Mouse (Mus musculus): ENCODE measurements around the gene Srrm4. TPM values are rescaled to one million over a fixed set of nuclear protein-coding genes. Genes with fewer than 3 reads are reported as not detected.

Gene Srrm4
- 24.8 and 32.0 TPM in 2 replicates for polyA plus RNA-seq (2014; fragmentation: Nextera tagmentation; extraction: Ambion mirVana)

GRCm38 (mm10) chr5:116591346-116592048 is at the start of gene Srrm4:
TSS of gene Srrm4 (minus strand) at chr5:116591817.
- ATAC-seq (ENCODE audit: low FRiP score) (peak; percentile 91), DNase-seq (ENCODE audit: low spot score) (peak; percentile 90)
- Histone ChIP-seq H3K4me3 (ENCODE audit: low read depth, low read length) (peak within 1 kb of the TSS; percentile 59), H3K36me3 (ENCODE audit: control insufficient read depth, insufficient read depth, low read length) (no peaks in the 10 kb centered on the region), H3K4me2 (replicated peaks; ENCODE audit: low read depth, low read length) (peak within 1 kb of the TSS; percentile 57), H3K4me1 (replicated peaks; ENCODE audit: control insufficient read depth, insufficient read depth, low read length) (peaks cover 2% of the 10 kb centered on the region; the same call in 1 of the 2 replicates), H3K27ac (ENCODE audit: low read depth, low read length) (peak within 1 kb of the TSS; percentile 92), H3K9ac (ENCODE audit: low read depth, low read length) (peak within 1 kb of the TSS; percentile 82), H3K27me3 (ENCODE audit: control insufficient read depth, insufficient read depth, low read length) (no peaks in the 10 kb centered on the region), H3K9me3 (ENCODE audit: control insufficient read depth, low read length) (no peaks in the 10 kb centered on the region)
- WGBS = 2% methylated on average over 50 of the region's 53 CpGs

GRCm38 (mm10) chr5:116592801-116593430 is 1.3 kb upstream of the Srrm4 start:
- no peaks in the 10 kb centered on the region for H3K36me3 ChIP-seq (ENCODE audit: control insufficient read depth, insufficient read depth, low read length)
- peak overlapping the region; percentile 57 for H3K4me2 ChIP-seq (replicated peaks; ENCODE audit: low read depth, low read length)
- ATAC-seq (ENCODE audit: low FRiP score) (peak; percentile 58), DNase-seq (ENCODE audit: low spot score) (peak; percentile 86)
- no peaks in the 10 kb centered on the region for H3K4me1 ChIP-seq (replicated peaks; ENCODE audit: control insufficient read depth, insufficient read depth, low read length)
- H3K9ac ChIP-seq (ENCODE audit: low read depth, low read length) = peak overlapping the region; percentile 21; the same call in 1 of the 2 replicates
- H3K4me3 ChIP-seq (ENCODE audit: low read depth, low read length) = peak overlapping the region; percentile 59
- H3K27me3 ChIP-seq (ENCODE audit: control insufficient read depth, insufficient read depth, low read length) = no peaks in the 10 kb centered on the region
- H3K27ac ChIP-seq (ENCODE audit: low read depth, low read length) = peak overlapping the region; percentile 92
- under 1% methylated on average over 12 of the region's 12 CpGs for WGBS
- no peaks in the 10 kb centered on the region for H3K9me3 ChIP-seq (ENCODE audit: control insufficient read depth, low read length)

- H3K9ac ChIP-seq (ENCODE audit: low read depth, low read length) = peak overlapping the region; percentile 82
- H3K4me2 ChIP-seq (replicated peaks; ENCODE audit: low read depth, low read length) = peak overlapping the region; percentile 57
- ATAC-seq (ENCODE audit: low FRiP score) = peak; percentile 70
Measured at GRCm38 (mm10) chr5:116592049-116592800, 608 bp upstream of the Srrm4 start.

GRCm38 (mm10) chr5:116590698-116591097 is 919 bp downstream of the Srrm4 start:
- 3% methylated on average over 10 of the region's 10 CpGs for WGBS
- H3K27ac ChIP-seq (ENCODE audit: low read depth, low read length) = peak overlapping the region; percentile 92
- H3K36me3 ChIP-seq (ENCODE audit: control insufficient read depth, insufficient read depth, low read length) = no peaks in the 10 kb centered on the region
- DNase-seq (ENCODE audit: low spot score) = no peak
- peaks cover 2% of the 10 kb centered on the region; the same call in 1 of the 2 replicates for H3K4me1 ChIP-seq (replicated peaks; ENCODE audit: control insufficient read depth, insufficient read depth, low read length)
- ATAC-seq (ENCODE audit: low FRiP score) = no peak
- peak overlapping the region; percentile 82 for H3K9ac ChIP-seq (ENCODE audit: low read depth, low read length)
- no peaks in the 10 kb centered on the region for H3K9me3 ChIP-seq (ENCODE audit: control insufficient read depth, low read length)
- peak overlapping the region; percentile 57 for H3K4me2 ChIP-seq (replicated peaks; ENCODE audit: low read depth, low read length)
- no peaks in the 10 kb centered on the region for H3K27me3 ChIP-seq (ENCODE audit: control insufficient read depth, insufficient read depth, low read length)
- peak overlapping the region; percentile 59 for H3K4me3 ChIP-seq (ENCODE audit: low read depth, low read length)

More at GRCm38 (mm10) chr5:116592049-116592800, 608 bp upstream of the Srrm4 start:
- Histone ChIP-seq H3K9me3 (ENCODE audit: control insufficient read depth, low read length) (no peaks in the 10 kb centered on the region), H3K4me1 (replicated peaks; ENCODE audit: control insufficient read depth, insufficient read depth, low read length) (peaks cover 2% of the 10 kb centered on the region; the same call in 1 of the 2 replicates), H3K36me3 (ENCODE audit: control insufficient read depth, insufficient read depth, low read length) (no peaks in the 10 kb centered on the region), H3K27ac (ENCODE audit: low read depth, low read length) (peak overlapping the region; percentile 92), H3K27me3 (ENCODE audit: control insufficient read depth, insufficient read depth, low read length) (no peaks in the 10 kb centered on the region), H3K4me3 (ENCODE audit: low read depth, low read length) (peak overlapping the region; percentile 59)
- WGBS = under 1% methylated on average over 32 of the region's 32 CpGs
- DNase-seq (ENCODE audit: low spot score) = peak; percentile 84

DNA sequence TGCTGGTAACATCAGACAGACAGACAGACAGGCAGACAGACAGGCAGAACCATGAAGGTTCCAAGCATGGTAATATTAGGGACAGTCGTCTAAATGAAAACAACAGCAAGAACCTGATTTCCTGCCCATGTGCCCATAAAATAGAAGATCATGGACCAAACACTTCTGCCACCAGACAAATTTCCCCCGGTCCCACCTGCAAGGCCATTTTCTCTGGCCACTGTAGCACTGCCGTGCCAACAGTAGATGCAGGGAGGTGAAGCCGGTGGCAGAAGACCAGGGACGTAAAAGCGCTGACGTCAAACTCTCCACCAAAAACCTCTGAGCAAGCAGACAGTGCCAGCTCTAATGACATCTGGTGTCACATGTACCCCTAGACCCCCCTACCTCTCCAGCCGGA is 2.0 kb downstream of the Srrm4 start:
- H3K36me3 ChIP-seq (ENCODE audit: control insufficient read depth, insufficient read depth, low read length) = no peaks in the 10 kb centered on the region
- no peak for DNase-seq (ENCODE audit: low spot score)
- no peaks in the 10 kb centered on the region for H3K27me3 ChIP-seq (ENCODE audit: control insufficient read depth, insufficient read depth, low read length)
- WGBS = 55% methylated on average over 8 of the region's 8 CpGs
- no peak for ATAC-seq (ENCODE audit: low FRiP score)
- no peaks in the 10 kb centered on the region for H3K9me3 ChIP-seq (ENCODE audit: control insufficient read depth, low read length)
- peak overlapping the region; percentile 82 for H3K9ac ChIP-seq (ENCODE audit: low read depth, low read length)
- peaks cover 4% of the 10 kb centered on the region; the same call in 1 of the 2 replicates for H3K4me1 ChIP-seq (replicated peaks; ENCODE audit: control insufficient read depth, insufficient read depth, low read length)
- no peak overlapping the region for H3K27ac ChIP-seq (ENCODE audit: low read depth, low read length)
- H3K4me2 ChIP-seq (replicated peaks; ENCODE audit: low read depth, low read length) = peak overlapping the region; percentile 57
- peak overlapping the region; percentile 59 for H3K4me3 ChIP-seq (ENCODE audit: low read depth, low read length)

DNA sequence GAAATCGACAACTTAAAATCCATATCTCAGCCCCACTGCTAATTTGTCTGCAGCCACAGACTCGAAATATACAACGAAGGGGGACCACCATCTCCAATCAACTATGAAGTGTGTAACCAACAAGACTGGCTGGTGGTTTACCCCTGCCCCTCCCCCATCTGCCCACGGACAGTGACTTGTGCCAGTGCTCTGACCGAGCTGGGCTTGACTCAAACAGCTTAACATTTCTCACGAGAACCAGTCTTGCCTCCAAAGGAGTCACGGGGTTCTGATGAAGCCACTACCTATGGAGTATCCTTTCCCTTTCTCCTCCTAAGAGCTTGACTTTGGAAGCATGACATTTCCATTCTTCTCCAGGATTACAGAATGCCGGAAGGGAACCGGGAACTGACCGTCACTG is 2.8 kb downstream of the Srrm4 start:
- ATAC-seq (ENCODE audit: low FRiP score) (no peak), DNase-seq (ENCODE audit: low spot score) (no peak)
- Histone ChIP-seq H3K9ac (ENCODE audit: low read depth, low read length) (peak overlapping the region; percentile 82), H3K4me1 (replicated peaks; ENCODE audit: control insufficient read depth, insufficient read depth, low read length) (peaks cover 4% of the 10 kb centered on the region; the same call in 1 of the 2 replicates), H3K4me2 (replicated peaks; ENCODE audit: low read depth, low read length) (peak overlapping the region; percentile 57), H3K27me3 (ENCODE audit: control insufficient read depth, insufficient read depth, low read length) (no peaks in the 10 kb centered on the region), H3K9me3 (ENCODE audit: control insufficient read depth, low read length) (no peaks in the 10 kb centered on the region), H3K4me3 (ENCODE audit: low read depth, low read length) (peak overlapping the region; percentile 59), H3K36me3 (ENCODE audit: control insufficient read depth, insufficient read depth, low read length) (no peaks in the 10 kb centered on the region), H3K27ac (ENCODE audit: low read depth, low read length) (peak overlapping the region; percentile 17; the same call in 1 of the 2 replicates)
- WGBS = 45% methylated on average over 10 of the region's 10 CpGs

- no peak for ATAC-seq (ENCODE audit: low FRiP score)
- no peaks in the 10 kb centered on the region for H3K9me3 ChIP-seq (ENCODE audit: control insufficient read depth, low read length)
- H3K36me3 ChIP-seq (ENCODE audit: control insufficient read depth, insufficient read depth, low read length) = peaks cover 8% of the 10 kb centered on the region; the same call in 1 of the 2 replicates
- no peaks in the 10 kb centered on the region; the same call in 1 of the 2 replicates for H3K4me1 ChIP-seq (replicated peaks; ENCODE audit: control insufficient read depth, insufficient read depth, low read length)
- H3K9ac ChIP-seq (ENCODE audit: low read depth, low read length) = no peak overlapping the region
- no peak overlapping the region for H3K27ac ChIP-seq (ENCODE audit: low read depth, low read length)
- no peaks in the 10 kb centered on the region for H3K27me3 ChIP-seq (ENCODE audit: control insufficient read depth, insufficient read depth, low read length)
- no peak overlapping the region for H3K4me3 ChIP-seq (ENCODE audit: low read depth, low read length)
- 91% methylated on average over 8 of the region's 8 CpGs for WGBS
- DNase-seq (ENCODE audit: low spot score) = no peak
- no peak overlapping the region for H3K4me2 ChIP-seq (replicated peaks; ENCODE audit: low read depth, low read length)
Measured at GRCm38 (mm10) chr5:116579533-116579932, 12.1 kb downstream of the Srrm4 start.

DNA sequence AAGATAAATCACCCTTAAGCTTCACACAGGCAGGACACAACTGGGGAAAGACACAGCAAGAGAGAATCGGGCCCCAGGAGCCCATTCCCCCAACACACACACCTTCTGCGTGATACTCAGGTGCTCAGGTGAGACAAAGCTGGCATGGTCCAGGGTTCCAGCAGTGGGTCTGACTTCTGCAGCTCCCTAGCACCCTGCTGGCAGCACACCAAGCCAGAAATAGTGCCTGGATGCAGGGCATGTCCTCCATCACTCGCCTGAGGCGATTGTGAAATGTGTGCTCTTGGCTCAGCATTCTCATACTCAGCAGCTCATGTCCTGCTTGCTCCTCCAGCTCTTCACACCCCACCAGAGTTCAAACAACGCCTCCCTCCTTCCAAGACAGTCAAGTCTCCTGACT is 14.5 kb downstream of the Srrm4 start:
- Histone ChIP-seq H3K9me3 (ENCODE audit: control insufficient read depth, low read length) (no peaks in the 10 kb centered on the region), H3K27me3 (ENCODE audit: control insufficient read depth, insufficient read depth, low read length) (no peaks in the 10 kb centered on the region), H3K27ac (ENCODE audit: low read depth, low read length) (no peak overlapping the region), H3K4me2 (replicated peaks; ENCODE audit: low read depth, low read length) (no peak overlapping the region), H3K4me3 (ENCODE audit: low read depth, low read length) (no peak overlapping the region), H3K36me3 (ENCODE audit: control insufficient read depth, insufficient read depth, low read length) (peaks cover 8% of the 10 kb centered on the region; the same call in 1 of the 2 replicates), H3K9ac (ENCODE audit: low read depth, low read length) (no peak overlapping the region), H3K4me1 (replicated peaks; ENCODE audit: control insufficient read depth, insufficient read depth, low read length) (peaks cover 2% of the 10 kb centered on the region)
- ATAC-seq (ENCODE audit: low FRiP score) = no peak
- DNase-seq (ENCODE audit: low spot score) = no peak
- WGBS = 88% methylated on average over 5 of the region's 5 CpGs
